Mouse (Mus musculus) embryonic facial prominence, embryonic 13.5 days (tissue): ENCODE data around the gene Brwd1. TPM values are rescaled to one million over a fixed set of nuclear protein-coding genes. Genes with fewer than 3 reads are reported as not detected.
"Not testable (repeated sequence)": the region's sequence is repeated elsewhere in the genome, so short reads cannot be mapped to it uniquely, and the experiment has no call there.

Experiments used
- ATAC-seq: fragments of 200-750 bp; cut with Nextera tagmentation; 2 replicates; pipeline ENCODE4 v1.8.0; 2017; ENCODE audit warnings: low read depth; ENCODE audit not compliant: insufficient number of reproducible peaks, insufficient read depth, low FRiP score, low TSS enrichment
- H3K27ac ChIP-seq: fragments of 300-500 bp; sonication (generic); 2 replicates; pipeline ENCODE4 v1.5.1; 2015; ENCODE audit warnings: moderate library complexity, mild to moderate bottlenecking, inconsistent platforms
- H3K27me3 ChIP-seq: fragments of 300-500 bp; sonication (generic); 2 replicates; pipeline ENCODE4 v1.6.1; 2015; ENCODE audit warnings: mild to moderate bottlenecking, inconsistent platforms
- H3K36me3 ChIP-seq: fragments of 300-500 bp; sonication (generic); 2 replicates; pipeline ENCODE4 v1.6.1; 2015; ENCODE audit warnings: mild to moderate bottlenecking, inconsistent platforms
- H3K4me1 ChIP-seq: fragments of 300-500 bp; sonication (generic); 2 replicates; pipeline ENCODE4 v1.6.1; 2015; ENCODE audit warnings: inconsistent platforms
- H3K4me2 ChIP-seq: fragments of 300-500 bp; sonication (generic); 2 replicates; pipeline ENCODE4 v1.6.1; 2015; ENCODE audit warnings: moderate library complexity, mild to moderate bottlenecking, inconsistent platforms
- H3K4me3 ChIP-seq: fragments of 300-500 bp; sonication (generic); 2 replicates; pipeline ENCODE4 v1.5.1; 2015; ENCODE audit warnings: mild to moderate bottlenecking, inconsistent platforms
- H3K9ac ChIP-seq: fragments of 300-500 bp; sonication (generic); 2 replicates; pipeline ENCODE4 v1.6.1; 2015; ENCODE audit warnings: mild to moderate bottlenecking, inconsistent platforms
- H3K9me3 ChIP-seq: fragments of 300-500 bp; sonication (generic); 2 replicates; pipeline ENCODE4 v1.6.1; 2016; ENCODE audit warnings: inconsistent platforms
- WGBS: fragments of 180-500 bp; shearing (Covaris S2); methylation state at CpG from one replicate; pipeline ENCODE4 v1.1.7; 2015; ENCODE audit warnings: mixed read lengths; 5-methylcytosine and 5-hydroxymethylcytosine counted together
- polyA plus RNA-seq: library from polyadenylated mRNA; unstranded; fragments of >200 nt; fragmentation: Nextera tagmentation; extraction: Ambion mirVana; gene quantifications from 2 replicates; pipeline ENCODE4 v1.2.1, GENCODE M21; 2015

The Brwd1 gene
- polyA plus RNA-seq, 1 experiment from 2014 or later = 113 TPM

DNA sequence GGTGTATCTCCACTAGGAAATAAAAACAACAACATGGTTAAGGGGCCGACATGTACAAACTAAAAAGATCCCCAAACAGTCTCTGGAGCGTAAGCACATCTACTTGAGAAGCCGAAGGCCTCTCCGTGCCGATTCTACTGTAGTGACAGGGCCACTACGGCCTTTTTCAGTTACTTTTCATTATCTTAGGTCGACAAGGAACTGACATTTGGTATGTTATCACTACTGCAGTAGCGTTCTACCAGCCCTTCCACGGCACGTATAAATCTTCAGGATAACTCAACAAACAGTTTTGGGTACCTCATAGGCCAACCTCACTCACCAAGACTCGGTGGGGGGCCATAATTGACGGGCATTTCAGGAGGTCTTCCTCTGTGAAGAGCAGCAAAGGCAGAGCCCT, 16.2 kb downstream of the Brwd1 start:
- H3K9me3 ChIP-seq = no peaks in the 10 kb centered on the region
- no peak overlapping the region for H3K4me3 ChIP-seq
- H3K4me1 ChIP-seq = no peaks in the 10 kb centered on the region
- peaks cover 90% of the 10 kb centered on the region for H3K36me3 ChIP-seq
- no peaks in the 10 kb centered on the region for H3K27me3 ChIP-seq
- 94% methylated on average over 12 of the region's 12 CpGs for WGBS
- no peak overlapping the region for H3K4me2 ChIP-seq
- ATAC-seq = no peak
- H3K27ac ChIP-seq = no peak overlapping the region
- no peak overlapping the region for H3K9ac ChIP-seq

DNA sequence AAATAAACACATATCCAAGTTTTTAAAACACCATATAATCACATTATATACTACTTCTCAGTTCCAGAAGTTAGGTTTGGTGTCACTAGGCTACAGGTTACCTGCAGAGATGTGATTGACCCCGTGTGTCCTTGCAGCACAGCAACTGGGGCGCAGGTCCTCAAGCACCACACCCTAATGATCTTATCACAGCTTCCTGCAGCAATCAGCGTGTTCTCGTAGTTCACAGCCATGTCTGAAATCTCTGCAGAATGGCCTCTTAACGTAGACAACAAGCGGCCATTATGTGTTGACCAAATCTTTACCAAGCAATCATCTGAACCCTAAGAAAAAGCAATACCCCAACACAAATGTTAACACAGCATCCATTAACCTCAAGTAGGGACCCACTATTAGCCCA, 17.7 kb downstream of the Brwd1 start:
- Histone ChIP-seq H3K36me3 (peaks cover 92% of the 10 kb centered on the region), H3K27me3 (no peaks in the 10 kb centered on the region)
- 97% methylated on average over 6 of the region's 6 CpGs for WGBS

DNA sequence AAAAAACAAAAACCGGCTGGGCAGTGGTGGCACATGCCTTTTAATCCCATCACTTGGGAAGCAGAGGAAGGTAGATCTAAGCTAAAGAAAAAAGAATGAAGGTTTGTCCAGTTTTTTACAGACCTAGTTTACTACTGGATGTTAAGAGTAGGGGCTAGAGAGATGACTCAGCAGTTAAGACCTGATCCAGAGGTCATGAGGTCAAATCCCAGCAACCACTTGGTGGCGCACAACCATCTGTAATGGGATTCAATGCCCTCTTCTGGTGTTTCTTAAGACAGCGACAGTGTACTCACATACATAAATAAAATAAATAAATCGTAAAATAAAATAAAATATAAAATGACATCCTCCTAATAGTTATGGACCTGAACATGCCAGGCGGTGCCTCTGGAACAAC, 38.2 kb downstream of the Brwd1 start:
- peaks cover 94% of the 10 kb centered on the region for H3K36me3 ChIP-seq
- H3K27me3 ChIP-seq = no peaks in the 10 kb centered on the region
- WGBS = 67% methylated on average over 5 of the region's 5 CpGs
- H3K4me2 ChIP-seq = no peak overlapping the region
- ATAC-seq = no peak
- no peak overlapping the region for H3K27ac ChIP-seq
- no peaks in the 10 kb centered on the region for H3K4me1 ChIP-seq
- no peak overlapping the region for H3K9ac ChIP-seq
- H3K4me3 ChIP-seq = no peak overlapping the region
- H3K9me3 ChIP-seq = no peaks in the 10 kb centered on the region

More for the DNA sequence above, 17.7 kb downstream of the Brwd1 start:
- no peak overlapping the region for H3K9ac ChIP-seq
- H3K4me1 ChIP-seq = no peaks in the 10 kb centered on the region
- no peaks in the 10 kb centered on the region for H3K9me3 ChIP-seq
- ATAC-seq = no peak
- H3K27ac ChIP-seq = no peak overlapping the region
- no peak overlapping the region for H3K4me3 ChIP-seq
- no peak overlapping the region for H3K4me2 ChIP-seq

DNA sequence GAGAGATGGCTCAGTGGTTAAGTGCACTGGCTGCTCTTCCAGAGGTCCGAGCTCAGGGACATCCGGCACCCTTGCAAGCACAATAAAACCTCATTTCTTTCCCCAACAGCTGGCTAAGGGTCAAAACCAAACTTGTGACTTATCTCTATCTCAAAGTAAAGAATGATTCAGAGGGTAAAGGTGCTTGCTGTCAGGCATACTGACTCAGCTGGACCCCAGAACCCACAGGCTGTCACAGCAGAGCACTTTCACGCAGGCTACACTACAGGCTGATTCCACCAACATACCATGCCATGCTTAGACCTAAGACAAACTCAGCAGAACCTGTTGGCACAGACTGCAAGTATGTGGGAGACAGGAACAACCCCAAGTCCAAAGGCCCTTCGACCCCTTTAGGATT, 41.6 kb downstream of the Brwd1 start:
- ATAC-seq = no peak

DNA sequence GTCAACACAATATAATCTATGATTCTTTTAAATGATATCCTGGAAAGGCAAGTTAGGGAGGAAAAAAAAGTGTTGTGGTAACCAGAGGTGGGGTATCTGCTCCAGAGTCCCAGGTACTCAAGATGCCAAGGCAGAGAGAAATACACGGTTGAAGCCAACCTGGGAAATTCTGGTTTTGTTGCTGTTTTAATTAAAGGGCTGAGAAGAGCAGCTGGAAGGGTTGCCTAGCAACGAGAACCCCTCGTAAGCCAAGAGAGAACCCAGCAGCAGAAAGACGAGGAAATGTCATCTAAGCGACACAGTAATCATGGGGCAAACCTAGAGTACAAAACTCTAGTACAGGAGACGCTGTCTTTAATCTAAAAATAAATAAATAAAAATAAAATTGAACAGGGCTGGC, 42.8 kb downstream of the Brwd1 start:
- Histone ChIP-seq H3K9me3 (no peaks in the 10 kb centered on the region), H3K4me2 (no peak overlapping the region), H3K36me3 (peaks cover 95% of the 10 kb centered on the region), H3K9ac (no peak overlapping the region), H3K4me1 (peaks cover 13% of the 10 kb centered on the region), H3K4me3 (no peak overlapping the region), H3K27ac (no peak overlapping the region), H3K27me3 (no peaks in the 10 kb centered on the region)
- no peak for ATAC-seq
- WGBS = 53% methylated on average over 6 of the region's 6 CpGs

More for the DNA sequence above, 41.6 kb downstream of the Brwd1 start:
- Histone ChIP-seq H3K27me3 (no peaks in the 10 kb centered on the region), H3K27ac (no peak overlapping the region), H3K4me2 (no peak overlapping the region), H3K4me3 (no peak overlapping the region), H3K9me3 (no peaks in the 10 kb centered on the region), H3K9ac (no peak overlapping the region), H3K36me3 (peaks cover 94% of the 10 kb centered on the region), H3K4me1 (0 out of 2 replicates have a peak, but pooled peaks cover 4% of the 10 kb centered on the region)
- 91% methylated on average over 4 of the region's 4 CpGs for WGBS

DNA sequence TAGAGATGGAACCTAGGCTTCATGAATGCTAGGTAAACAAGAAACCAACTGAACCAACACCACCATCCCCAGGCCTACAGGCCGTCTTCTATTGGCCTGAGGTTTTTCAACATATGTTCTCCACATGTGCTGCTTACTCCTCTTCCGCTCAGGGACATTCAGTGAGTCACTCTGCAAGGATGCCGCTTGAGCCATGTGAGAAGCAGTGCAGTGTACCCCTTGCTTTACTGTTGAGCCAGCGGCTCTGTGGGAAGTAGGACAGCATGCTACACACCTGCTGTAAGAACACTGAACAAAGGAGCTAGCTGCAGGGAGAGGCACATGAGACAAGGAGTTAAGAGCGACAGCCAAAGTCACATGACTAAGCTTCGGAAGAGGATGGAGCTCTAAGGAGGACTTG, 47.9 kb downstream of the Brwd1 start:
- Histone ChIP-seq H3K9me3 (no peaks in the 10 kb centered on the region), H3K9ac (no peak overlapping the region), H3K27ac (peak overlapping the region; percentile 58), H3K4me3 (no peak overlapping the region), H3K4me1 (peaks cover 18% of the 10 kb centered on the region), H3K36me3 (peaks cover 94% of the 10 kb centered on the region), H3K27me3 (no peaks in the 10 kb centered on the region), H3K4me2 (no peak overlapping the region)
- 43% methylated on average over 6 of the region's 6 CpGs for WGBS
- peak; percentile 67; the same call in 1 of the 2 replicates for ATAC-seq

DNA sequence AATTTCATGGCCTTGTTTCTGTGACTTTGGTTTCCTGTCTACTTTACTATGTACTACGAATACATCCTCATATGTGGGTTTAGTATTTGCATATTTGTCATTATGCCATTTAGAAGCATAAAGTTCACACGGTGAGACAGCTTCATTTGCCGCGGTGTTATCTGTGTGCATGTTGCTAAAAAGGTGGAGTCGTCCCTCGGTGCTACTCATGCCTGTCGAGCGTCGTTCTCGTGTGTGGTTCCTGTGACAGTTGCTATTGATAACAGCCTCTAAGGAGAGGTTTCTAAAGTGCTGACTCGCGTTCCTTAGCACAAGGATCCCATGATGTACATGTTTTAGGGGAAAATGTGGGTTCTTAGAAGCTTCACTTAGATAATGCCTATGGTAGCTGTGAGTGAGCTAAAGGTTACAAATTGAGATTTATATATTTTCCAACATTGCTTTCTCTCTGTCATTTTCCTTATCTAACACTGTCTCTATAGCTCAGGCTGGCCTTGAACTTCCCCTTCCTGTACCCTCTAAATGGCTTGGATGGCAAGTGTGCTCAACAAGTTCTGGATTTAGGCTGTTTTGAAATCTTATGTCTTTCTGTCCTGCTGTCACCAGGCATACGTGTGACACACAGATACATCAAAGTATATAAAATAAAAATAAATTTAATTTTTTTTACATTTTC, 49.8 kb downstream of the Brwd1 start:
- H3K27me3 ChIP-seq = no peaks in the 10 kb centered on the region
- peaks cover 18% of the 10 kb centered on the region for H3K4me1 ChIP-seq
- 91% methylated on average over 13 of the region's 13 CpGs for WGBS
- no peak overlapping the region for H3K4me2 ChIP-seq
- H3K27ac ChIP-seq = no peak overlapping the region
- H3K9ac ChIP-seq = no peak overlapping the region
- H3K4me3 ChIP-seq = no peak overlapping the region
- H3K36me3 ChIP-seq = peaks cover 95% of the 10 kb centered on the region
- no peaks in the 10 kb centered on the region for H3K9me3 ChIP-seq
- no peak for ATAC-seq

DNA sequence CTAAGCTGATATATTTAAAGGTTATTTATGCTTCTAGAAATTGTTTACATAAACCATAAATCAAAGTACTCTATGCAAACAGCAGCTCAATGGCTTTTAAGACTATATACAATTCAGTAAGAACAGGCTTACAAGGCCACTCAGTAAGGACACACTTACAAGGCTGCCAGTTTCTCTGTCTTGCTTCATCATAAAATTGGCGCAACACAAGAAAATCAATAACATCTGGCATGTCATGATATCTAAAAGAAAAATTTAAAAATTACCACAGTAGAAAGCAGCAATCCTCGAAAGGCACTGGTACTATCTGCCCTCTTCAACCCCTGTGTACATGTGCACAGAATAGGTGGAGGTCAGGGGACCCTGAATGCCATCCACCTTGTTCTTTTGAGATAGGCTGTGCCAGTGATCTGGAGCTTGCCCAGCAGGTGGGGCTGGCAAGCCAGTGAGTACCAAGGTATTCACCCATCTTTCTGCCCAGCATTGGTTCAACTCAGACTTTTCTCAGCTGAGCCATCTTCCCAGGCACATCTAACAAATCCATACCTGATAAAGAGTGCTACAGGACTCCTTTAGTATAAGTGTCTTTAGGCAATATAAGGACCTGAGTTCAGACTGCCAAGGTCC, 51.7 kb downstream of the Brwd1 start:
- Histone ChIP-seq H3K4me2 (no peak overlapping the region), H3K4me1 (peaks cover 13% of the 10 kb centered on the region), H3K9ac (no peak overlapping the region), H3K4me3 (no peak overlapping the region), H3K36me3 (peaks cover 95% of the 10 kb centered on the region), H3K27ac (no peak overlapping the region), H3K27me3 (no peaks in the 10 kb centered on the region), H3K9me3 (no peaks in the 10 kb centered on the region)
- ATAC-seq = no peak
- 57% methylated on average over 2 of the region's 2 CpGs for WGBS

DNA sequence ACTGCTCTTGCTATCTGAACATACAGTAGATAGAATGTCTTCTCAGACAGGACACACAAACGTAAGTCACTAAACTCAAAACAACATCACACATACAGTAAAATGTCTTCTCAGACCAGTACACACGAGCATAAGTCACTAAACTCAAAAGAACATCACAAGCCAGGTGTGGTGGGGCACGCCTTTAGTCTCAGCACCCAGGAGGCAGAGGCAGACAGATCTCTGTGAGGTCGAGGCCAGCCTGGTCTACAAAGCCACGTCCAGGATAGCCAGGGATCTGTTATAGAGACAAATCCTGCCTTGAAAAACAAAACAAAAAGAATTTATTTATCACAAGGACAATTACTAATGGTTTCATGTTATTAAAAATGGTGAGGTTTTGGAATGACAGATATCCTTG, 56.1 kb downstream of the Brwd1 start:
- H3K4me1 ChIP-seq = no peaks in the 10 kb centered on the region
- no peaks in the 10 kb centered on the region for H3K27me3 ChIP-seq
- no peaks in the 10 kb centered on the region for H3K9me3 ChIP-seq
- WGBS = 95% methylated on average over 5 of the region's 5 CpGs
- no peak overlapping the region for H3K9ac ChIP-seq
- H3K4me3 ChIP-seq = no peak overlapping the region
- no peak overlapping the region for H3K27ac ChIP-seq
- ATAC-seq = no peak
- H3K4me2 ChIP-seq = no peak overlapping the region
- H3K36me3 ChIP-seq = peaks cover 90% of the 10 kb centered on the region

DNA sequence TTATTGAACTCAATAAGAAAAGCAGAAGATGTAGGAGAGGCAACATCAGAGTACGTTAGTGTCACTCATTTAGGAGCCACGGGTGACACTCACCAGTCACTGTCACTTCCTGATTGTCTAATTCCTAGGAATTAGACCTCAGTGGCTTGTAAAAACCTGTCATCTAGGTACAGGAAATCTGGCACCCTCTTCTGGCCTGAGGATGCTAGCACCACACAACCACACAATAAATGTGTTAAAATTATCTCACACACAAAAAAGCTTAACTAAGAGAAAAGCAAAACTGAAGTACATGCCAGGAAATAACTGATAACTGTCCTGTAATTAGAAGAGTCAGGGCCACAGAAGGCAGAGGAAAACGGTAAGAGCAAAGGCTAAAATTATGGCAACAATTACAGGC, 57.1 kb downstream of the Brwd1 start:
- peaks cover 90% of the 10 kb centered on the region for H3K36me3 ChIP-seq
- no peaks in the 10 kb centered on the region for H3K4me1 ChIP-seq
- ATAC-seq = no peak
- H3K9ac ChIP-seq = no peak overlapping the region
- no peak overlapping the region for H3K4me2 ChIP-seq
- WGBS = 80% methylated on average over 3 of the region's 3 CpGs
- no peak overlapping the region for H3K4me3 ChIP-seq
- H3K9me3 ChIP-seq = no peaks in the 10 kb centered on the region
- H3K27me3 ChIP-seq = no peaks in the 10 kb centered on the region
- H3K27ac ChIP-seq = no peak overlapping the region

DNA sequence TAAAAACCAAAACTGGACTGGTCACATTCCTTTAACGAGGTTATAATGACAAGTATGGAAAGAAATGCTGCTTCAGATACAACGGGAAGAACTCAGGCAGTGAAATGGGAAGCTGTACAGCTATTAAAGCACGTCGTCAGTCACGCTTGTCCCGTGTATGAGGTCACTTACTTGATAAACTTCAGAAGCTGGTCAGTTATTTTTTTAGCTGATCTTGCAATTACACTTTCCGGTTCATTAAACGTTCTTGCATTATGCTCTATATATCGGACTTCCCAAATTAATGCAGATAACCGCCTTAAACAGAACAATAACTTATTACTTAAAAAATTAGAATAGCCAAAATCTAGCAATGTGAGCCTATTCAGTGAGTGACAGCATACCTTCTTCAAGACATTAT, 61.3 kb downstream of the Brwd1 start:
- Histone ChIP-seq H3K27ac (no peak overlapping the region), H3K36me3 (peaks cover 91% of the 10 kb centered on the region)
- WGBS = 90% methylated on average over 10 of the region's 10 CpGs

DNA sequence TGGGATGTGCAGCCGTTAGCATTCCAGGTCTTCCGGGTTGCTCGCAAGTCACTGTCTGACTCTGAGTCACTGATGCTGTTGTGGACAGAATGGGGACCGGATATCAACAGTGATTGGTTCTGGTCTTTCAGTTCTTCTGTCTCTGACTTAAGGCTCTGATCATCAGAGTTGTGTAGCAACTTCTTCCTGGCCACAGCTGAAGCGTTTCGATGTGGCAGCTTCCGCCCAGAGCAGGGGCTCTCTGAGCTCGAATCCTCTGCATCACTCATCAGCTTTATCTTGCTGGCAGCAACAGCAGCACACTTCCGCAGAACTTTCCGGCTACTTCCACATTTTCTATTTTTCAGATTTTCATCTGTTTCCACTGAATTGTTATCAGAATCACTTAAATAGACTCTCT, 73.2 kb downstream of the Brwd1 start:
- not testable (repeated sequence) for H3K4me3 ChIP-seq, H3K9ac ChIP-seq, H3K27me3 ChIP-seq, H3K4me1 ChIP-seq, H3K4me2 ChIP-seq, H3K9me3 ChIP-seq, H3K27ac ChIP-seq, ATAC-seq
- no CpG with 5 or more reads among the region's 10 CpGs for WGBS
- H3K36me3 ChIP-seq = peaks cover 29% of the 10 kb centered on the region

More for the DNA sequence above, 61.3 kb downstream of the Brwd1 start:
- no peak overlapping the region for H3K4me2 ChIP-seq
- no peaks in the 10 kb centered on the region for H3K27me3 ChIP-seq
- H3K9ac ChIP-seq = no peak overlapping the region
- no peak overlapping the region for H3K4me3 ChIP-seq
- H3K4me1 ChIP-seq = no peaks in the 10 kb centered on the region
- H3K9me3 ChIP-seq = no peaks in the 10 kb centered on the region
- no peak for ATAC-seq
